Mouse (Mus musculus) adrenal gland, adult 8-10 months (tissue): ENCODE measurements at regions not wholly inside any gene's neighbourhood (a gene's known extent, or its start where the extent isn't known, plus 50 kb on each side); places are given as distances from the start of the nearest gene placed in this dataset.

Experiments used
- DNase-seq: peaks from one replicate; pipeline ENCODE4 v3.0.0; 2022

GRCm38 (mm10) chrX:6261469-6261868, 59.1 kb downstream of the Bmp15 start:
- peak; percentile 19 for DNase-seq

GRCm38 (mm10) chrX:6258523-6258922, 62.0 kb downstream of the Bmp15 start:
- no peak for DNase-seq

GRCm38 (mm10) chrX:6254058-6254457, 66.5 kb downstream of the Bmp15 start:
- DNase-seq: no peak

GRCm38 (mm10) chrX:6252873-6253272, 67.6 kb downstream of the Bmp15 start:
- no peak for DNase-seq
